Mouse (Mus musculus) ovary, postnatal 36 days (tissue): ENCODE measurements around the gene Evi5l.
"Not testable (repeated sequence)": the region's sequence is repeated elsewhere in the genome, so short reads cannot be mapped to it uniquely, and the experiment has no call there.

Experiments used
- DNase-seq: peaks from one replicate; pipeline ENCODE4 v3.0.0; 2022; ENCODE audit warnings: low spot score, mixed read lengths

Gene Evi5l

GRCm38 (mm10) chr8:4239193-4239890, 73.0 kb downstream of the Evi5l start:
- no peak for DNase-seq

- DNase-seq: no peak
These were observed 78.7 kb downstream of the Evi5l start for GRCm38 (mm10) chr8:4245061-4245460.

DNA sequence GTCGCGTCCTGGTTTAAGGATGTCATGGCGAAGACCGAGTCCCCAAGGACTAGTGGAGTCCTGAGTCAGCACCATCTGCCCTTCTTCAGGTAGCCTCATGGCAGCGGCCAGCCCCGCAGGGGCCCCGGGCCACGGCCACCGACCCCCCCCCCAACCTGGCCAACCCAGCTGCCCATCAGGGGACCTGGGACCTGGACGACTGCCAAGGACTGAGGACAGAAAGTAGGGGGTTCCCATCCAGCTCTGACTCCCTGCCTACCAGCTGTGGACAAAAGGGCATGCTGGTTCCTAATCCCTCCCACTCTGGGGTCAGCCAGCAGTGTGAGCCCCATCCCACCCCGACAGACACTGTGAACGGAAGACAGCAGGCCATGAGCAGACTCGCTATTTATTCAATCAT, 79.4 kb downstream of the Evi5l start:
- DNase-seq: no peak

GRCm38 (mm10) chr8:4247241-4247640, 80.9 kb downstream of the Evi5l start:
- no peak for DNase-seq

DNA sequence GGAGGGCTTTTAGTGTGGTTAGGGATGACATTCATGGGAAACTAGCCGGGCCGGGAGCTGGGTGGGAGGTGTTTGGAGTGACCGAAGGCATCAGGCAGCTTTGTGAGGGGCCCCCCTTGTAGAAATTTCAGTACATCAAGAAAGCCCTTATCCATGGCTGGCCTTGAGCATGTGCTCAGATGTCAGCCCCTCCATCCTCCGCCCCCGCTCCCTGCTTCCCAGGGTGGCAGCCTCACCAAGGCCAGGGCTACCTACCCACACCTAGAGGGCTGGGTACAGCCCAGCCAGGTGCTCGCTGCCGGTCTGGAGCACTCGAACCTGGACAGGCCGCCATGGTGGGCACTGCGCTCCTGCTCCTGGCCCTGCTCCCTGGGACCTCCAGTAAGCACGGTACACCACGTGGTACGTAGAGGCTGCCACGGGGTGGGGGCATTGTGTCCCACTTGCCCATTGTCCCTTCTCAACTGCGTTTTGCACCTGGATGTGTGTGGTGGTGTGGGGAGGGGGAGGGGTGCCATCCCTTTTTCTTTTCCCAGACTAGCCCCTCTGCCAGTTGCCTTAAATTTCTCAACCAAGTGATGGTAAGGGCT, 81.7 kb downstream of the Evi5l start, which contains the start of gene Tgfbr3l:
Gene Tgfbr3l, plus strand, starts transcription at position 264 of the 590 bp plus-strand sequence.
- peak; percentile 54 for DNase-seq

DNA sequence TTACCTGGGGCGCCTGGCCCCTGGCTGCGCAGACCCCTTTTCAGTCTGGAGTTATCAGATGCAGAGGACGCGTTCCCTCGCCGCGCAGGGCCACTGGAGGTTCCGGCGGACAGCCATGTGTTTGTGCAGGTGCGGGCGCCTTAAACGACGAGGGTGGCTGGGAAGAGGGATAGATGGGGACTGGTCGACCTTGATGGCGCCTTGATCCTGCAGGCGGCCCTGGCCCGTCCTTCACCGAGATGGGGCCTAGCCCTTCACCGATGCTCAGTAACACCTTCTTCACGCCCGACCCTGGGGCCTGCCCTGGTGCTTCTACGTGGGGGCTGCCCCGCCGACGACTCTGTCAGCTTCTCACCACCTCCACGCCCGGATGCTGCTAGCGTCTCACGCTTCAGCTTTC, 82.8 kb downstream of the Evi5l start:
- peak; percentile 71 for DNase-seq

- DNase-seq: peak; percentile 82
These were observed 84.1 kb downstream of the Evi5l start for GRCm38 (mm10) chr8:4250306-4250970.

- no peak for DNase-seq
These were observed 85.9 kb downstream of the Evi5l start for GRCm38 (mm10) chr8:4252116-4252760.

GRCm38 (mm10) chr8:4252934-4253841, 86.8 kb downstream of the Evi5l start, which contains the start of gene Snapc2:
Snapc2 (plus strand) TSS chr8:4253080.
- peak; percentile 94 for DNase-seq

- DNase-seq: peak; percentile 58
These were observed 87.6 kb downstream of the Evi5l start for GRCm38 (mm10) chr8:4254001-4254400.

DNA sequence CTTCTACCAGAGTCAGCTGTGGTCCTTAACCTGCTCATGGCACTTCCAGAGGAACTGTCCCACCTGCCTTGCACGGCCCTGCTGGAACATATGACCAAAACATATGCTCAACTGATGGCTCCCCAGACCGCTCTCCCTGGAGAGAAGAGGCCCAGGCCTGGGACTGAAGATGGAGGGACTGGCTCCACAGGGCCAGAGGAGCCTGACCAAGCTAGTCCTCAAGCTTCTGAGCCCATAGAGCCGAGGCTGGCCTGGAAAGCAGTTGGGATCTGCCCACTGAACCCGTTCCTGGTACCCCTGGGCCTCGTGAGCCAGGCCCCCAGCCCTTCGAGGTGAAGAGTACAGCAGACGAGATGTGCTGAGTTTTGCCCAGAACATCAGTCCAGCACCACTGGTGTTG, 89.1 kb downstream of the Evi5l start:
- DNase-seq: not testable (repeated sequence)

GRCm38 (mm10) chr8:4256911-4257310, 90.5 kb downstream of the Evi5l start:
- no peak for DNase-seq

DNA sequence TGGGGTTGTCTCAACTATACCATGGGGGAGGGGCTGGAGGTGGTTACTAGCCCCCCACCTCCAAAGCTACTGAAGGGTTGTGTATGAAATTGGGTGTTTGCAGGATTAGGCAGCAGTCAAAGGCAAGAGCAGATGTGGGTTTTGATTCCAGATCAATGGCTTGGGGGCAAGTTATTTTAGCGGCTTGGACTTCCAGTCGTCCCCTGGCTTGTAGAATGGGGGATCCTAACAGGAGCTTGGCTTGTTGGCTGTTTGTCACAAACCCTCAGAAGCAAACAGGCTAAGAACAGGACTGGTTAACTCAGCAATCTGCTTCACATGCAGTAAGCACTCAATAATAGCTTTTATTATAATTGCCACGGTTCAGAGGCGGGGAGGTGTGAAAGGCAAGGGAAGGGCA, 91.0 kb downstream of the Evi5l start:
- no peak for DNase-seq

DNA sequence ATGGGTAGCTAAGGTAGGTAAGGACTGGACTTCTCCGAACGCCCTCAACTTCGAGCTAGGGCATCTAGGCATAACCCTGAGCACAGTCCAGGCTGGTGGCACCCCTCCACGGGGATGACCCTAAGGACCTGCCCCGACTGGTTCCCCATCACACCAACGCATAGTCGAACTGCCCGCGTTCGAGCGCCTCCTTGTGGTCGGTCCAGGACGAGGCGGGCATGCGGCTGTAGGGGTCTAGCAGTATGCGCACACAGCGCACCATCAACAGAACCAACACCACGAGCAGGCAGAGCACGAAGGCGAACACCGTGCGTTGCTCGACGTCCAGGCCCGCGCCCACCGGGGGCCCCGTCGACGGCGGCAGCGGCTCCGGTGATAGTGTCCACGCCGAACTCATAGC, 91.9 kb downstream of the Evi5l start:
- DNase-seq: peak; percentile 81

DNA sequence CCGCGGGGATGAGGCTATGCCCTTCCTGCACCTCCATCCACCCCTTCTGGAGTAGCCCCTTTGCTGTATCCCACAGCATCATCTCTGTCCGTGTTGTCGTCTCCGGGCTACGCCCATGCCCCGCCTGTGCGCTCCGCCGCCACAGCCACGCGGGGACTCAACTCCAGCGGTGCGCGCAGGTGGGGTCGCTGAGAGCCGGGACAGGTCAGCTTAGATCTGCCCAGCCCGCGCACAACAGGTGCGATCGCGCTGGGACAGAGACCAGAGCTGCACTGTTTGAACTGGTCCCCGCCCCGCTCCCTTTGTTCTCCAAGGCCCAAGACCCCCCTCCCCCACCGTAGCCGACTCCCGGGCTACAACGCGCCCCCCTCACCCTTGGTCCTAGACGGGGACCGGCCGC, 92.3 kb downstream of the Evi5l start:
- DNase-seq: no peak

DNA sequence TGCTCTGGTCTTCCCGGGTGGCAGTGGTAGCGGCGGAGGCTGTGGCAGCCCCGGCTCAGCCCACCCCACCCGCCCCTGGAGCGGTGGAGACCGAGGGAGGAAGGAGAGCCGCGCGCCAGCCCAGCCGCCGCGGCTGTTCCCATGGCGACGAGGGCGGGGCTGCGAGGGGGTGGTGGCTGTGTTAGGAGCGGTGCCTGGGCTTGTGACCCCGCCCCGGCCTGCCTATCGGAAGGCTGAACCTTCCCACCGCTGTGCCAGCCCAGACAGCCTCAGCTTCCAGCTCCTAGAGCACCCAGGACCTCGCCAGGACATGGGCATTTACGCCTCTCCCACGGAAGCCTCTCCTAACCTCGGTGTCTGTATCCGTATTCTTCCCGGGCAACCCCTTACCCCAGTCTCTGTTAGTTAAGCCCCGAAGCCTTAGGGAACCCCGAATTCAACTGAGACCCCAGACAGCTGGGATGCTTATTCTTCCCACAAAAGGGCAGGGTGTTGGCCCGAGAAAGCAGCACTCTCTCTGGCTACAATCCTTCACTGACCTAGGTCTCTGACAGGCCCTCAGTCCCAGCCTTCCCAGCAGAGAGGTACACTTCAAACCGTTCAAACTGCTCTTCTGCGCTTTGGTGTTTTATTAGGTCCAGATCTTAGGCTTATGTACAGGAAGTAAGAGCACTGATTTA, 92.9 kb downstream of the Evi5l start, which contains the start of gene Ctxn1:
Gene Ctxn1, minus strand, starts transcription at position 150 of the 680 bp plus-strand sequence.
- peak; percentile 98 for DNase-seq

DNA sequence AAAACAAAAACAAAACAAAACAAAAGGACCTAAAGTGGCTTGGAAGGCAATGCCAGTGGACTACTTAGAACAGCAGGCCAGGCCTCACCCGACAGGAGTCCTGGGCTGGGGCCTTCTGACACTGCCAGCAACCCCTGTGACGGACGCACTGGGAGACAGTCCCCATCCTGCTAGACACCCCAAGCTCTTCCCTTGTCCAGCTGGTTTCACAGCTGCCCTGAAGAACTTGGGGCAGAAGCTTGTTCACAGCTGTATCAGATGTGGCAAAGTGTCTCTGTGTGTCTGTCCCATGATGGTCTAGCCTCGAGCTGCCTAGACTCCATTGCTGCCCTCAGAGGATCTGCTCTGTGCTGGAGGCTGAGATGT, 93.4 kb downstream of the Evi5l start:
- no peak for DNase-seq
